Mouse (Mus musculus) heart, postnatal 0 days (tissue): ENCODE results near the gene Dmrt1.

Source experiments
- CTCF ChIP-seq: IDR thresholded peaks from 2 replicates; pipeline ENCODE4 v1.5.1; 2016; ENCODE audit warnings: antibody characterized with exemption, control low read depth, low read depth
- EP300 ChIP-seq: IDR thresholded peaks from 2 replicates; pipeline ENCODE4 v1.6.1; 2016; ENCODE audit warnings: antibody characterized with exemption, low read depth

DNA sequence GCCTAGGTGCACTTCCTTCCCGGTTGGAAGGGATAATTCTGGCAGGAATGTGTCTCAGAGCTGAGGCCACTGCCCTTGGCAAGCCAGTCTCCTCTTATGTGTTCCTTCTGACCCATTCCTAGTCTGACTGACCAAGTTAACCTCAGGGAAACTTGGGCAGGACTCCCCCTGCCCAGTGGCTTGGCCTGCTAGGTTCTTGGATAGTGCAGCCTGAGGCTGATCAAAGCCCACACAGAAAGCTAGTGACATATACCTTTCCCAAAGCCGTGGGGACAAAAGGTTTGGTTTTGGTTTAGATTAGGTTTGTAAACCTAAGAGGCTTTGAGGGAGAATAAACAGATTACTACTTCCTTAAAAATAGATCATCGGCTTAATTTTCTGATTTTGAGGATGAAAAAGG lies 141.7 kb downstream of the Dmrt1 start:
- TF ChIP-seq CTCF (no peak), EP300 (no peak)
